Mouse (Mus musculus): ENCODE measurements around the gene Clip1. TPM values are rescaled to one million over a fixed set of nuclear protein-coding genes. Genes with fewer than 3 reads are reported as not detected.
A peak's percentile ranks its signal among the peaks of the same experiment; 100 is the strongest.

Clip1 gene
- polyA plus RNA-seq, 1 experiment from 2014 or later = 54.0 TPM

DNA sequence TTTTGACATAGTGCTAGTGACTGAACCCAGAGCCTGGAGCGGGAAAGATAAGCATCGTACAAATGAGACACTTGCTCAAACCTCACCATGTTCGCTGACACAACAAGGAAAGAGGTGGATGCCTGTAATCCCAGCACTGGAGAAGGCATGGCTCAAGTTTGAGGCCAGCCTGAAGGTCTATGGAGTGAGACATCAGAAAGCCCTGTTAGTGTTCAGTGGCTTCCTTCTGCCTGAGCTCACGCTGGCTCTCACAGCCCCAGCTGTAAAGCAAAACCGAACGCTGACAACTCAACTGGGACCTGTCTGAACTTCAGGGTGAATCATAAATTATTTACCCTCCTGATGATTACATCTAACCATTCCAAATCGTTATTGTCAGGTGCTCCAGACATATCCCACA is 18.5 kb downstream of the Clip1 start:
- Histone ChIP-seq H3K27me3 (replicated peaks; ENCODE audit: low read depth, poor library complexity, severe bottlenecking) (no peaks in the 10 kb centered on the region), H3K4me3 (no peak overlapping the region), H3K27ac (replicated peaks) (no peak overlapping the region), H3K36me3 (replicated peaks) (no peaks in the 10 kb centered on the region), H3K9me3 (no peaks in the 10 kb centered on the region), H3K4me1 (peaks cover 36% of the 10 kb centered on the region)
- DNase-seq (ENCODE audit: low spot score) = no peak
- WGBS = 94% methylated on average over 7 of the region's 7 CpGs

DNA sequence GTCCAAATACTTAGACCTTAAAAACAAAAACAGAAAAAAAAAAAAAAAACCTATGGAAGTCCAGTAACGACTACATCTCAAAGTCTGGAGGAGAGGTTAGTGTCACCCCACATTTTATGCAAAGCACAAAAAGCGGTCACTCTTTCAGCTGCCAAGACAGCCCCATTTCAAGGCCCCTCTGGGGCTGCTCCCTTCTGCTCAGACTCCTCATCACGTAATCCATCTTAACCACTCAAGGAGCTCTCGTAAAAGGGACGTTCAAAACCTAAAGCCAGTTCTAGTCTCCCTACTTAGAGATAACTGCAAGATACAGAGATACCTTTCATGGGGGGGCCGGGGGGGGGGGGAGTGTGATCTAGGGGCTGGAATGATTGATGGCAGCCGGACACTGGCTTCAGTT is 20.1 kb downstream of the Clip1 start:
- 84% methylated on average over 7 of the region's 7 CpGs for WGBS
- no peaks in the 10 kb centered on the region for H3K36me3 ChIP-seq (replicated peaks)
- peaks cover 26% of the 10 kb centered on the region for H3K4me1 ChIP-seq
- no peak for DNase-seq (ENCODE audit: low spot score)
- no peak overlapping the region for H3K27ac ChIP-seq (replicated peaks)
- no peak overlapping the region for H3K4me3 ChIP-seq
- H3K27me3 ChIP-seq (replicated peaks; ENCODE audit: low read depth, poor library complexity, severe bottlenecking) = no peaks in the 10 kb centered on the region
- H3K9me3 ChIP-seq = no peaks in the 10 kb centered on the region

DNA sequence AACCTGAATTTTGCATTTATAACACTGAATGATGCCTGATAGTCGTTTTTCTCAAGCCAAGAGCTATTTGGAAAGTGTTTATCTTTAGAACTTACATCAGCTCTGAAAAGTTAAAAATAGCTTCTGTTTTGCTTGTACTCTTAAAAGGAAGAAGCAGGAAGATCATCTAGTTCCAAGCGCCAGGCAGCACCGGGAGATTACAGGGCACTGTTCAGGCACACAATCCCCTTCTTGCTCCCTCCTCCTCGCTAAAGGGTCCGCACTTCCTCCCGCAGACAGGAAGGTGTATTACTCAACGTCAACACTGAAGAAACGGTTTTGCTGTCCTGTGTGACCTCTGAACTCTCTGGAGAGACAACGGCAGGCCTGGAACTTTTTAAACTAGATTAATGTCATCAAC is 22.4 kb downstream of the Clip1 start:
- 56% methylated on average over 9 of the region's 9 CpGs for WGBS
- no peaks in the 10 kb centered on the region for H3K27me3 ChIP-seq (replicated peaks; ENCODE audit: low read depth, poor library complexity, severe bottlenecking)
- peak; percentile 19 for DNase-seq (ENCODE audit: low spot score)
- no peak overlapping the region for H3K4me3 ChIP-seq
- no peaks in the 10 kb centered on the region for H3K9me3 ChIP-seq
- no peak overlapping the region for H3K27ac ChIP-seq (replicated peaks)
- no peaks in the 10 kb centered on the region for H3K36me3 ChIP-seq (replicated peaks)
- peaks cover 28% of the 10 kb centered on the region for H3K4me1 ChIP-seq

DNA sequence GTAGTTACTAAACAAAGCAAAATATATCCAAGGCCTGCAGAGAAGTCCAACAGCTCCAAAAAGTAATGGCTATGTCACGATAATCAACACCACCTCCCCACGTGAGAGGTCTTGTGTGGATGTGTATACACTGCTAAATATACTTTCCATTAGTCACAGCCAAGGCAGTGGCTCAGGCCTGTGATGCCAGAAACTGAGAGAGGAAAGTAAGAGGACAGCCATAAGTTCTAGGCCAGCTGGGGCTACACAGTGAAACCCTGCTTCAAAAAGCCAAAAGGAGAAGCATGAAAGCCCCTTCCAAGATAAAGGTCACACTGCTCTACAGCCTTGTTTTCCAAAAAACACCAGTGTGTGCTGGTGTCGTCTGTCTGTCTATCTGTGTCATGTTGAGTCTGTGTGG is 22.8 kb downstream of the Clip1 start:
- 84% methylated on average over 3 of the region's 3 CpGs for WGBS
- no peak for DNase-seq (ENCODE audit: low spot score)
- peaks cover 25% of the 10 kb centered on the region for H3K4me1 ChIP-seq
- no peaks in the 10 kb centered on the region for H3K36me3 ChIP-seq (replicated peaks)
- no peaks in the 10 kb centered on the region for H3K9me3 ChIP-seq
- no peaks in the 10 kb centered on the region for H3K27me3 ChIP-seq (replicated peaks; ENCODE audit: low read depth, poor library complexity, severe bottlenecking)
- no peak overlapping the region for H3K27ac ChIP-seq (replicated peaks)
- no peak overlapping the region for H3K4me3 ChIP-seq

DNA sequence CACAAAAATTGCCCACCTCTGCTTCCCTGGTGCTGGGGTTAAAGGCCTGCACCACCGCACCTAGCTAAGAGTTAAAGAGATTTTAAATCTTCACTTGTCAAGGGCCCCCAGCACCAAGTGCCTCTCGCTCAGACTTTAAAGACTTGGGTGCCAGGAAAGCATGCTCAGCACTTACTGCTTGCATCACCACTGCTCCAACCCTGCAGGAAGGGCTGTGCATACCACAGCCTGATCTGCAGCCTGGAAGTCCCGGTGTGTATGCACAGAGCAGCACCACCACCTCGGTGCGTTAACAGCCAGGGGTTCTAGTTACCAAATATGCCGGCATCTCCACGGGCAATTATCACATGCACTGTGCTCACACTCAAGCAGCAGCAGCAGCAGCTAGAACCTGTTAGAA is 26.8 kb downstream of the Clip1 start:
- Histone ChIP-seq H3K27ac (replicated peaks) (0 out of 2 replicates have a peak overlapping the region, but pooled peaks have one; percentile 14), H3K9me3 (no peaks in the 10 kb centered on the region), H3K36me3 (replicated peaks) (peaks cover 30% of the 10 kb centered on the region), H3K4me1 (peaks cover 24% of the 10 kb centered on the region), H3K4me3 (no peak overlapping the region), H3K27me3 (replicated peaks; ENCODE audit: low read depth, poor library complexity, severe bottlenecking) (no peaks in the 10 kb centered on the region)
- whole genome bisulfite sequencing = 82% methylated on average over 7 of the region's 7 CpGs
- no peak for DNase-seq (ENCODE audit: low spot score)

DNA sequence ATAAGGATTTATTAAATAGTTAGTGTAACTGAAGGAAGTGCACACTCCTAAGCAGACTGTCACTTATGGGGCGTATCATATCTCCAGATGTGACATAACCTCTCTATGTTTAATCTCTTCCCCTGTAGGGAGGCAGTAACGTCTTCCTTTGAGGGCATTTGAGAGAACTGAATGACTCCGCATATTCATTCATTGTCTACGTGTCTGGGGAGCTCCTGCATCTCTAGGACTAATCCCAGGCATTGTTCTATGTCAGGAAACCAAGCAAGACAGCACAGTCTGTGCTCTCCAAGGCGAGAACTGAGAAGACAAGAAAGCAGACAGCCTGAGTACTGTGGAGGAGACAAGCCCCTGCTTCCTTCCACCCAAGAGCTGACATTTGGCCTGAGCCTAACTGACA is 29.5 kb downstream of the Clip1 start:
- WGBS = 67% methylated on average over 5 of the region's 5 CpGs
- DNase-seq (ENCODE audit: low spot score) = no peak
- Histone ChIP-seq H3K4me3 (no peak overlapping the region), H3K36me3 (replicated peaks) (peaks cover 43% of the 10 kb centered on the region), H3K27me3 (replicated peaks; ENCODE audit: low read depth, poor library complexity, severe bottlenecking) (no peaks in the 10 kb centered on the region), H3K27ac (replicated peaks) (no peak overlapping the region), H3K9me3 (no peaks in the 10 kb centered on the region), H3K4me1 (peaks cover 9% of the 10 kb centered on the region; the same call in 1 of the 2 replicates)

DNA sequence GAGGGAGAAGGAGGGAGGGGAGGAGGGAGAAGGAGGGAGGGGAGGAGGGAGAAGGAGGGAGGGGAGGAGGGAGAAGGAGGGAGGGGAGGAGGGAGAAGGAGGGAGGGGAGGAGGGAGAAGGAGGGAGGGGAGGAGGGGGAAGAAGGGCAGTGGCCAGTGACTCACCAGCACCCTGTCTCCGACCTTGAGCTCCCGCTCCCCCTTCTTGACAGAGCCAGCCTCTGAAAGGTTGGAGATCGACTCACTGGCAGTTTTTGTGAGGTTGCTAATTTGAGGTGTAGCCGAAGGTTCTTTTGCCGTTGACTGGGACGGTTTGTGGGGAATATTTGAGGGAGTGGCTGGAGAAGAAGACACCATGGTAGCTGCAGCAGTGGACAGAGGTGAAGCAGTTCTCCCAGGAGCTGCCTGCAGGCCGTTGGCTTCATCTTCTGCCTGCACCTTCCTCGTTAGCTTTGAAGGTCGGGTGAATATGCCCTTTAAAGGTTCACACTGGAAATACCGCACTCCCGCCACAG is 31.1 kb downstream of the Clip1 start:
- H3K4me1 ChIP-seq = 0 out of 2 replicates have a peak, but pooled peaks cover 6% of the 10 kb centered on the region
- no peaks in the 10 kb centered on the region for H3K9me3 ChIP-seq
- no peak for DNase-seq (ENCODE audit: low spot score)
- no peak overlapping the region for H3K27ac ChIP-seq (replicated peaks)
- H3K36me3 ChIP-seq (replicated peaks) = peaks cover 47% of the 10 kb centered on the region
- 85% methylated on average over 11 of the region's 11 CpGs for WGBS
- no peak overlapping the region for H3K4me3 ChIP-seq
- no peaks in the 10 kb centered on the region for H3K27me3 ChIP-seq (replicated peaks; ENCODE audit: low read depth, poor library complexity, severe bottlenecking)

DNA sequence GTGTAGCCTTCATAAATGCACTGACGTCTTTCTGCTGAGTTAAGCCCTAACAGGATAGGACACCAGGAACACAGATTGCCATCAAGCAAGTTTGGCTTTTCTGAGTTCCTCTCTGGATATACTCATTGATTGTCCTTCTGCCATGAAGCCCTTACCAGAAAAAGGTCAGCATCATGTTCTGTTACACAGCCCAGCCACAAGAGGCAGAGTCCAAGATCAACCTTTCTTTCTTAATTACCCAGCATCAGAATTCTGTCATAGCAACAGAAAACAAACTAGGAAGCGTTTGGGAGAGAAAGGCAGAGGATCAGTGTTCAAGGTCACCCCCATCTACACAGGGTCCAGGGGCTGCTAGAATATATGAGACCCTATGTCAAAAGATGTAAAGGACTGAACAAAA is 33.6 kb downstream of the Clip1 start:
- no peaks in the 10 kb centered on the region for H3K9me3 ChIP-seq
- WGBS = 86% methylated on average over 2 of the region's 2 CpGs
- no peak overlapping the region for H3K4me3 ChIP-seq
- DNase-seq (ENCODE audit: low spot score) = no peak
- no peaks in the 10 kb centered on the region for H3K27me3 ChIP-seq (replicated peaks; ENCODE audit: low read depth, poor library complexity, severe bottlenecking)
- no peak overlapping the region for H3K27ac ChIP-seq (replicated peaks)
- peaks cover 69% of the 10 kb centered on the region for H3K36me3 ChIP-seq (replicated peaks)
- H3K4me1 ChIP-seq = no peaks in the 10 kb centered on the region

DNA sequence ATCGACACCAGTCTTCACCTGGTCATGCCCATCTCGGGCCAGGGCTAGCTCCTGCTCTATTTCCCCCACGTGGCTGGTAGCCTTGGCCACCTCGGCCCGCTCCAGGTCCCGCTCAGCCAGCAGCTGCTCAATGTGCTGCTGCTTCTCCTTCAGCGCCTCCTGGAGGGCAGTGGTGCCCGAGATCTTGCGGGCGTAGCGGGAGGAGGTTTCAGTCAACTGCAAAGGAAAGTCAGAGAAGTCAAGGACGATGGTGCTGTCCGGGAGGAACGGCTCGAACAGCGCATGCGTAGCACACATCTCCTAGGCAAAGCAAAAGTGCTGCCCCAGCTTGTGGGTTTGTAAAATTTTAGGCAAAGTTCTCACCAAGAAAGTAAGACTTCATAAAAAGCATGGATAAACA is 42.0 kb downstream of the Clip1 start:
- DNase-seq (ENCODE audit: low spot score) = no peak
- Histone ChIP-seq H3K9me3 (no peaks in the 10 kb centered on the region), H3K36me3 (replicated peaks) (peaks cover 82% of the 10 kb centered on the region), H3K27me3 (replicated peaks; ENCODE audit: low read depth, poor library complexity, severe bottlenecking) (no peaks in the 10 kb centered on the region), H3K27ac (replicated peaks) (no peak overlapping the region), H3K4me1 (no peaks in the 10 kb centered on the region), H3K4me3 (no peak overlapping the region)
- 93% methylated on average over 17 of the region's 17 CpGs for WGBS

DNA sequence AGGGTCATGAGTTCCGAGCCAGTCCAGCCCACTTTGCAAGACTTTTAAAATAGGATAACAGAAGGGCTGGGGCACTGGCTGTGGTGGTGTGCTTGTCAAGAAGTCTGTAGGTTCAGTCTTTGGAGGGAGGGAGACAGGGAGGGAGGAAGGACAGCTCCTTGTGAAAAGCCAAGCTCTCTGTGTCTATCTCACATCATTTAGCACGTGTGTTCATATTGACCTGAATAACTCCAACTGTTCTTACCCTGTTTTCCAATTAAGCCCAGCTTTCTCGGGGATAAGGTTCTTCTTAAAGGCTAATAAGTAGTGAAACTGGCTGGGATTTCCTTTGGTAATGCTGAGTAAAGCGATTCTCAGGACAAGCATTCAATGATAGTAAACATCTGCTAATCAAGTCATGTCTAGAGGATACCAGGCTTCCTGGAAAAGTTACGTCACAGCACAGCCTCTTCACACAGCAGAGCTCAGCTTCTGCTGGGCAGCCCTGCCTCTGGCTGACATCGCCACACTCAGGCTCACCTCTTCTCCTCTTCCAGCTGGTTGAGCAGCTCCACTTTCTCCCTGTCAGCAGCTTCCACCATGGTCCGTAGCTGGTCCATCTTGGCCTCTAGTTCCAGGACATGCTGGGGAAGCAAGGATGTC is 43.0 kb downstream of the Clip1 start:
- H3K27me3 ChIP-seq (replicated peaks; ENCODE audit: low read depth, poor library complexity, severe bottlenecking) = no peaks in the 10 kb centered on the region
- no peak overlapping the region for H3K27ac ChIP-seq (replicated peaks)
- no peaks in the 10 kb centered on the region for H3K9me3 ChIP-seq
- 90% methylated on average over 7 of the region's 7 CpGs for whole genome bisulfite sequencing
- peaks cover 81% of the 10 kb centered on the region for H3K36me3 ChIP-seq (replicated peaks)
- no peaks in the 10 kb centered on the region for H3K4me1 ChIP-seq
- no peak for DNase-seq (ENCODE audit: low spot score)
- H3K4me3 ChIP-seq = no peak overlapping the region

DNA sequence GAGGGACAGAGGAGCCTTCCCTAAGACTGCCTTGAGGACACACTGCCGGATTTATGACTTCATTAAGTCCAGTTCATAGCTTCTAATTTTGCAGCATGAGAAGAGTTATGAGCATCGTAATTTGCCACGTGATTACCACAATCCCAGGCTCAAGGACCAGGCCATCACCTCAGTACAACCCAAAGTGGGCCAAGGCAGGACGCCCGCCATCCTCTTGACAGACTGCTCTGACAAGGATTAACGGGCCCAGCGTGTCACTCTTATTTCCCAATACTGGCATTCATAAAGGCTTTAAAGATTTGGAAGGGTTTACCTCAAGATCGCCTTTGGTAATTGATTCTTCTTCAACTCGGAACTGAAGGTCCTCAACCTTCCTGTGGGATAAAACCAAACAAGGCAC is 44.2 kb downstream of the Clip1 start:
- Histone ChIP-seq H3K4me3 (no peak overlapping the region), H3K4me1 (no peaks in the 10 kb centered on the region), H3K27ac (replicated peaks) (no peak overlapping the region), H3K27me3 (replicated peaks; ENCODE audit: low read depth, poor library complexity, severe bottlenecking) (no peaks in the 10 kb centered on the region), H3K9me3 (no peaks in the 10 kb centered on the region), H3K36me3 (replicated peaks) (peaks cover 79% of the 10 kb centered on the region)
- whole genome bisulfite sequencing = 90% methylated on average over 9 of the region's 9 CpGs
- DNase-seq (ENCODE audit: low spot score) = no peak

DNA sequence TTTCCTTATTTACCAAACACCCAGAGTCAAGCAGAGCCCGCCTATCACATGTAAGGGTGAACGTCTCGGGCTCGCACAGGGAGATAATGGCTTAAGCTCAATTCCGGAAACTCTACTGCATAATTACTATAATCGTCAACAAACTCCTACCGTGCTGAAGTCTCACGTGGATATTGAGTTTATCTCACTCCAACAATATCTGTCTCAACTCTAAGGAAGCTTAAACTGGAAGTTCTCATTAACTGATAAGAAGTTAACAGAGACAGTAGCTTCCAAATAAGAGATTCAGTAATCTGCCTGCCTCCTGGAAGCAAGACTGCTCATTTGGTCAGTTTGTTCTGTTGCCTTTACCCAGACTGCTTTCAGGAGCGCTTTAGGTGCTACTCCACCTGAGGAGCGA is 53.2 kb downstream of the Clip1 start:
- WGBS = 91% methylated on average over 10 of the region's 10 CpGs
- DNase-seq (ENCODE audit: low spot score) = no peak
- Histone ChIP-seq H3K4me3 (no peak overlapping the region), H3K27ac (replicated peaks) (no peak overlapping the region), H3K4me1 (no peaks in the 10 kb centered on the region), H3K27me3 (replicated peaks; ENCODE audit: low read depth, poor library complexity, severe bottlenecking) (no peaks in the 10 kb centered on the region), H3K9me3 (no peaks in the 10 kb centered on the region), H3K36me3 (replicated peaks) (peaks cover 48% of the 10 kb centered on the region)

DNA sequence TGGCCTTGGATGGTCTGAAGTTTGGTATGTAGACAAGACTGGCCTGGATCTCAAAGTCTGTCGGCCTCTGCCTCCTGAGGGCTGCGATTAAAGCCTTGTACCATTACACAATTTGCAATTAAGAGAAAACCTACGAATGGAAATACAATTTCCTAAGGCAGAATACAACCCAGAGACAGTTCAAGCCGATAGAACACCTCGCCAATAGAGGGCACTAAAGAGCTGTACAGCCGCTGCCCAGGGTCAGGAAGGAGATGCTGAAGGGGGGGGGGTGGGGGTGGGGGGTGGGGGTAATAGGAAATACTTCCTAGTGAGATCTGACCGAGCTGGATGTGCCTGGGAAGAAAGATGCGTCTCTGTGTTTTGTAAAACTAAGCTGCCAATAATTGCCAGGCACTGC is 57.8 kb downstream of the Clip1 start:
- Histone ChIP-seq H3K27me3 (replicated peaks; ENCODE audit: low read depth, poor library complexity, severe bottlenecking) (no peaks in the 10 kb centered on the region), H3K27ac (replicated peaks) (no peak overlapping the region), H3K36me3 (replicated peaks) (peaks cover 55% of the 10 kb centered on the region), H3K9me3 (no peaks in the 10 kb centered on the region), H3K4me1 (no peaks in the 10 kb centered on the region), H3K4me3 (no peak overlapping the region)
- DNase-seq (ENCODE audit: low spot score) = peak; percentile 69
- WGBS = 28% methylated on average over 8 of the region's 8 CpGs

Data from embryonic facial prominence, embryonic 10.5 days (tissue).